Mouse (Mus musculus) small intestine, adult 10 weeks (tissue): ENCODE data around the gene Klre1. TPM values are rescaled to one million over a fixed set of nuclear protein-coding genes. Genes with fewer than 3 reads are reported as not detected.

Source experiments
- polyA plus RNA-seq: library from polyadenylated mRNA; stranded (reverse); fragments of 350-450 nt; fragmentation: Illumina TruSeq; extraction: RNeasy Lipid Tissue Mini Kit (QIAGEN cat#74804); gene quantifications from one replicate; pipeline ENCODE4 v1.2.3, GENCODE M21; 2014; ENCODE audit warnings: low replicate concordance

Gene Klre1
- 1.4 TPM for polyA plus RNA-seq

DNA sequence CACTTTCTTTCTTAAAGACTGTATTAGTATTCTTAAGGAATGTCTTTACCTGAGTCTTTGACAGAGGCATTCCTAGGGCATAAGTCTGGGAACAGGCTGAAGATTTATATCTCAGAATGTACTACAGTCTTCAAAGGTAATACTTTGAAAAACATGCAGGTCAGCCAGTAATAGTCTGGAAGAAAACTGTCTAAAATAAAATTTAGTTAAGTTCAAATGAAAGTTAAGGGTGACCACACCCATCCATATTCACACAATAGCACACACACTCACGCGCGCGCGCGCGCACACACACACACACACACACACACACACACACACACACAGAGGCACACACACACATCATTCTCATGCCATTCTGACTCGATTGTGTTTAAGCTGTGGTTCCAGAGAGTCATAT is at the start of gene Klre1:
Gene Klre1, plus strand, starts transcription at position 301 of the 400 bp plus-strand sequence.

GRCm38 (mm10) chr6:129532942-129533860 is 44.5 kb upstream of the Klre1 start, which contains the start of gene Gabarapl1:
TSS of gene Gabarapl1 (plus strand) at chr6:129533160.

GRCm38 (mm10) chr6:129591508-129591907 is 13.8 kb downstream of the Klre1 start, which contains the start of gene Klrd1:
TSS of gene Klrd1 (plus strand) at chr6:129591782.

GRCm38 (mm10) chr6:129623735-129624134 is 46.0 kb downstream of the Klre1 start, which contains the start of gene Klrk1:
TSS of gene Klrk1 (minus strand) at chr6:129623864.

Other genes with a start within 250 kb of the Klre1 start
- not detected for gene 4922502D21Rik, start 246.1 kb upstream of the Klre1 start, polyA plus RNA-seq
- gene Clec12a, start 235.2 kb upstream of the Klre1 start, polyA plus RNA-seq, result 1.6 TPM
- gene Clec12b, start 192.0 kb upstream of the Klre1 start, polyA plus RNA-seq, result not detected
- gene Clec1b, start 180.6 kb upstream of the Klre1 start, polyA plus RNA-seq, result 10.4 TPM
- 6.2 TPM for gene Clec9a, start 169.0 kb upstream of the Klre1 start, polyA plus RNA-seq
- 2.8 TPM for gene Clec1a, start 125.9 kb upstream of the Klre1 start, polyA plus RNA-seq
- not detected for gene Olr1, start 70.7 kb upstream of the Klre1 start, polyA plus RNA-seq
- gene Tmem52b, start 65.3 kb upstream of the Klre1 start, polyA plus RNA-seq, result not detected
- 3.5 TPM for gene Gabarapl1, start 44.7 kb upstream of the Klre1 start, polyA plus RNA-seq
- gene Klrd1, start 13.9 kb downstream of the Klre1 start, polyA plus RNA-seq, result 48.6 TPM
- 4.7 TPM for gene Klrk1, start 46.0 kb downstream of the Klre1 start, polyA plus RNA-seq
- not detected for gene Klrc3, start 65.4 kb downstream of the Klre1 start, polyA plus RNA-seq
- 0.45 TPM for gene Klrc2, start 82.8 kb downstream of the Klre1 start, polyA plus RNA-seq
- 1.2 TPM for gene Klrc1, start 101.1 kb downstream of the Klre1 start, polyA plus RNA-seq
- gene Klri1, start 139.2 kb downstream of the Klre1 start, polyA plus RNA-seq, result 4.0 TPM
- gene Klri2, start 162.6 kb downstream of the Klre1 start, polyA plus RNA-seq, result 0.30 TPM
- 7.3 TPM for gene Gm156, start 206.4 kb downstream of the Klre1 start, polyA plus RNA-seq